Mouse (Mus musculus) heart, adult 2 months (tissue): ENCODE data around the gene Gm42742. TPM values are rescaled to one million over a fixed set of nuclear protein-coding genes. Genes with fewer than 3 reads are reported as not detected.

Experiments
- DNase-seq, 2 experiments: peaks; one replicate each; pipeline ENCODE4 v3.0.0; 2021
- H3K27ac ChIP-seq: fragments of 200-600 bp; 2 replicates; pipeline ENCODE4 v1.8.1; 2022
- H3K27me3 ChIP-seq: fragments of 200-500 bp; 2 replicates; pipeline ENCODE4 v1.6.1; 2012; ENCODE audit warnings: mild to moderate bottlenecking, low read length, inconsistent platforms, mixed read lengths; ENCODE audit not compliant: control insufficient read depth, insufficient read depth
- H3K36me3 ChIP-seq: fragments of 200-500 bp; 2 replicates; pipeline ENCODE4 v1.6.1; 2012; ENCODE audit warnings: low read length, inconsistent platforms; ENCODE audit not compliant: control insufficient read depth, insufficient read depth
- H3K4me1 ChIP-seq: fragments of 200-500 bp; 2 replicates; pipeline ENCODE4 v1.6.1; 2011; ENCODE audit warnings: low read length; ENCODE audit not compliant: control insufficient read depth, insufficient read depth
- H3K4me3 ChIP-seq: fragments of 200-600 bp; 2 replicates; pipeline ENCODE4 v1.8.1; 2022
- H3K79me2 ChIP-seq: fragments of 200-500 bp; replicated peaks from 2 replicates; pipeline ENCODE4 v1.6.1; 2012; ENCODE audit warnings: mild to moderate bottlenecking, inconsistent platforms, low read length, moderate library complexity, mixed read lengths; ENCODE audit not compliant: control insufficient read depth, insufficient read depth
- H3K9ac ChIP-seq: fragments of 200-500 bp; 2 replicates; pipeline ENCODE4 v1.6.1; 2012; ENCODE audit warnings: low read depth, mild to moderate bottlenecking, control low read depth, inconsistent platforms, low read length, mixed read lengths
- CTCF ChIP-seq: fragments of 200-600 bp; IDR thresholded peaks from 2 replicates; pipeline ENCODE4 v1.8.1; 2022; ENCODE audit warnings: antibody characterized with exemption, mild to moderate bottlenecking, moderate library complexity
- EP300 ChIP-seq: fragments of 200-500 bp; IDR thresholded peaks from 2 replicates; pipeline ENCODE4 v1.6.1; 2011; ENCODE audit warnings: low read depth, low read length, control low read depth; ENCODE audit not compliant: insufficient read depth
- POLR2A ChIP-seq: fragments of 200-500 bp; IDR thresholded peaks from 2 replicates; pipeline ENCODE4 v1.6.1; 2011; ENCODE audit warnings: mild to moderate bottlenecking, low read depth, low read length, control low read depth; ENCODE audit not compliant: insufficient read depth
- WGBS: fragments of 180-500 bp; shearing (Covaris S2); methylation state at CpG from one replicate; pipeline ENCODE4 v1.1.7; 2018; 5-methylcytosine and 5-hydroxymethylcytosine counted together
- intact Hi-C: fragments of 180-260 bp; cut with DNase I; formaldehyde crosslinking; loops from one replicate; pipeline ENCODE4 v1.15.1; 2025
- long read RNA-seq: library from polyadenylated mRNA; stranded (forward); transcript quantifications from one replicate; pipeline ENCODE4 v2.0.0, GENCODE M21; 2021
- polyA plus RNA-seq: library from polyadenylated mRNA; depleted of rRNA; stranded (reverse); fragments of >200 nt; gene quantifications from 2 replicates; pipeline ENCODE4 v1.2.3, GENCODE M21; 2012; rRNA removed
- total RNA-seq, 2 experiments: library from RNA; stranded (reverse); gene quantifications; 2 replicates each; pipeline ENCODE4 v1.2.3; 2021

Gene Gm42742
- 10 to 100 TPM; 15.9 to 25.8 TPM for total RNA-seq
- 21.7 and 24.3 TPM in 2 replicates for polyA plus RNA-seq
- long read RNA-seq, partial matches to known transcripts, result 0 of 2 reads
- long read RNA-seq, other reads (novel, unspliced or antisense), result 2 of 2 reads

GRCm38 (mm10) chr7:127020901-127021562 is at the start of gene Gm42742, which contains the start of gene Prrt2:
Gene Gm42742 (minus strand): TSS chr7:127021097.
Gene Prrt2 (minus strand): TSS chr7:127021211.
- Histone ChIP-seq H3K27me3 (no peaks in the 10 kb centered on the region), H3K36me3 (peaks cover 3% of the 10 kb centered on the region; the same call in 1 of the 2 replicates), H3K9ac (peak within 1 kb of the TSS; percentile 79), H3K4me3 (peak within 1 kb of the TSS; percentile 46), H3K4me1 (peaks cover 7% of the 10 kb centered on the region), H3K27ac (peak within 1 kb of the TSS; percentile 36), H3K79me2 (no peaks in the 10 kb centered on the region)
- peak; percentile 63 to 65 for DNase-seq
- TF ChIP-seq POLR2A, result peak; percentile 56
- no peak for TF ChIP-seq EP300
- WGBS, result 4% methylated on average over 35 of the region's 37 CpGs
- intact Hi-C loops, result no loop called here

- Histone ChIP-seq H3K27ac (no peak overlapping the region), H3K4me3 (no peak overlapping the region), H3K36me3 (no peaks in the 10 kb centered on the region), H3K4me1 (no peaks in the 10 kb centered on the region), H3K79me2 (no peaks in the 10 kb centered on the region), H3K9ac (no peak overlapping the region), H3K27me3 (no peaks in the 10 kb centered on the region)
- 49% methylated on average over 4 of the region's 4 CpGs for WGBS
- no peak for DNase-seq
- intact Hi-C loops, result no loop called here
- TF ChIP-seq POLR2A, result no peak
- TF ChIP-seq EP300, result no peak
- no peak for TF ChIP-seq CTCF
Observed at GRCm38 (mm10) chr7:127066317-127066716, 45.4 kb upstream of the Gm42742 start.

- H3K9ac ChIP-seq, result no peak overlapping the region
- no peaks in the 10 kb centered on the region for H3K27me3 ChIP-seq
- 84% methylated on average over 6 of the region's 6 CpGs for WGBS
- DNase-seq, result no peak
- TF ChIP-seq POLR2A (no peak), EP300 (no peak), CTCF (no peak)
- no peaks in the 10 kb centered on the region for H3K4me1 ChIP-seq
- no peak overlapping the region for H3K27ac ChIP-seq
- H3K36me3 ChIP-seq, result no peaks in the 10 kb centered on the region
- H3K79me2 ChIP-seq, result no peaks in the 10 kb centered on the region
- no peak overlapping the region for H3K4me3 ChIP-seq
- intact Hi-C loops, result no loop called here
Observed at GRCm38 (mm10) chr7:127065538-127065937, 44.6 kb upstream of the Gm42742 start.

- no peaks in the 10 kb centered on the region for H3K79me2 ChIP-seq
- H3K4me3 ChIP-seq, result no peak overlapping the region
- no peaks in the 10 kb centered on the region for H3K27me3 ChIP-seq
- TF ChIP-seq POLR2A (no peak), CTCF (no peak), EP300 (no peak)
- H3K27ac ChIP-seq, result no peak overlapping the region
- H3K4me1 ChIP-seq, result no peaks in the 10 kb centered on the region
- WGBS, result 57% methylated on average over 5 of the region's 5 CpGs
- no peak overlapping the region for H3K9ac ChIP-seq
- intact Hi-C loops, result loop anchor here (5.0 kb wide), 1 partner anchor 47 kb away; no protein-coding TSS in a partner anchor
- no peaks in the 10 kb centered on the region for H3K36me3 ChIP-seq
- DNase-seq, result no peak
Observed at GRCm38 (mm10) chr7:127055026-127055585, 34.2 kb upstream of the Gm42742 start.

- TF ChIP-seq CTCF (no peak), EP300 (no peak), POLR2A (peak; percentile 63; the same call in 1 of the 2 replicates)
- intact Hi-C loops, result no loop called here
- under 1% methylated on average over 53 of the region's 53 CpGs for WGBS
Observed at GRCm38 (mm10) chr7:127041851-127042672, 21.2 kb upstream of the Gm42742 start, which contains the start of gene Kif22. Gene Kif22 (minus strand): TSS chr7:127042471.

More at GRCm38 (mm10) chr7:127041851-127042672, 21.2 kb upstream of the Gm42742 start, which contains the start of gene Kif22:
- peak within 1 kb of the TSS; percentile 80 for H3K9ac ChIP-seq
- peak within 1 kb of the TSS; percentile 78 for H3K4me3 ChIP-seq
- H3K79me2 ChIP-seq, result no peaks in the 10 kb centered on the region
- DNase-seq, result peak; percentile 90 to 94
- peak within 1 kb of the TSS; percentile 88 for H3K27ac ChIP-seq
- H3K4me1 ChIP-seq, result peaks cover 2% of the 10 kb centered on the region; the same call in 1 of the 2 replicates
- no peaks in the 10 kb centered on the region for H3K27me3 ChIP-seq
- no peaks in the 10 kb centered on the region for H3K36me3 ChIP-seq
